Mouse (Mus musculus) MEL (cell line): ENCODE measurements around the gene Irf3. TPM values are rescaled to one million over a fixed set of nuclear protein-coding genes. Genes with fewer than 3 reads are reported as not detected.

Experiments
- DNase-seq: peaks from one replicate; pipeline ENCODE4 v3.0.0; 2011; ENCODE audit warnings: low read depth, low spot score
- H3K27ac ChIP-seq: 2 replicates; pipeline ENCODE4 v1.5.1; 2012; ENCODE audit warnings: low read depth, mild to moderate bottlenecking, control low read depth, low read length, moderate library complexity; ENCODE audit not compliant: control insufficient read depth
- H3K27me3 ChIP-seq, 2 experiments: fragments of 150-350 bp in 1 of 2; sonication (generic) in 1 of 2; 2 replicates each; pipeline ENCODE4 v1.6.1; 2012; ENCODE audit warnings: low read length in 2 of 2, mild to moderate bottlenecking in 2 of 2, improper control_type of control experiment in 1 of 2, moderate library complexity in 1 of 2; ENCODE audit not compliant: insufficient read depth in 2 of 2, control insufficient read depth in 1 of 2
- H3K36me3 ChIP-seq, 2 experiments: 2 replicates each; pipeline ENCODE4 v1.6.1; 2012 to 2014; ENCODE audit warnings: low read length in 2 of 2, improper control_type of control experiment in 1 of 2, inconsistent platforms in 1 of 2, mild to moderate bottlenecking in 1 of 2; ENCODE audit not compliant: insufficient read depth in 2 of 2, control insufficient read depth in 1 of 2
- H3K4me1 ChIP-seq, 2 experiments: fragments of 150-350 bp in 1 of 2; sonication (generic) in 1 of 2; 2 replicates each; pipeline ENCODE4 v1.6.1; 2012; ENCODE audit warnings: low read length in 2 of 2, improper control_type of control experiment in 1 of 2, mild to moderate bottlenecking in 1 of 2; ENCODE audit not compliant: insufficient read depth in 2 of 2, control insufficient read depth in 1 of 2
- H3K4me3 ChIP-seq, 2 experiments: fragments of 150-350 bp in 1 of 2; sonication (generic) in 1 of 2; 2 replicates each; pipeline ENCODE4 v1.5.1; 2012; ENCODE audit warnings: low read depth in 2 of 2, low read length in 2 of 2, mild to moderate bottlenecking in 2 of 2, moderate library complexity in 2 of 2, control low read depth in 1 of 2, improper control_type of control experiment in 1 of 2; ENCODE audit not compliant: control insufficient read depth in 1 of 2, insufficient read depth in 1 of 2
- H3K79me2 ChIP-seq: 2 replicates; pipeline ENCODE4 v1.6.1; 2012; ENCODE audit warnings: mild to moderate bottlenecking, low read length, moderate library complexity; ENCODE audit not compliant: control insufficient read depth, poor library complexity, insufficient read depth
- H3K9ac ChIP-seq: 2 replicates; pipeline ENCODE4 v1.6.1; 2012; ENCODE audit warnings: low read depth, mild to moderate bottlenecking, control low read depth, low read length, moderate library complexity; ENCODE audit not compliant: control insufficient read depth, poor library complexity, severe bottlenecking
- H3K9me3 ChIP-seq: fragments of 150-350 bp; sonication (generic); replicated peaks from 2 replicates; pipeline ENCODE4 v1.6.1; 2012; ENCODE audit warnings: mild to moderate bottlenecking, low read length, improper control_type of control experiment, moderate library complexity; ENCODE audit not compliant: insufficient read depth
- CTCF ChIP-seq, 3 experiments: IDR thresholded peaks in 2 of 3; conservative IDR thresholded peaks in 1 of 3; 2 replicates each; pipeline ENCODE4 v1.5.1; 2011 to 2012; ENCODE audit warnings: low read length in 3 of 3, low read depth in 2 of 3, mild to moderate bottlenecking in 2 of 3, improper control_type of control experiment in 1 of 3, inconsistent platforms in 1 of 3, mixed read lengths in 1 of 3, moderate library complexity in 1 of 3; ENCODE audit not compliant: control insufficient read depth in 1 of 3, insufficient read depth in 1 of 3, poor library complexity in 1 of 3, severe bottlenecking in 1 of 3
- E2F4 ChIP-seq: IDR thresholded peaks from 2 replicates; pipeline ENCODE4 v1.6.1; 2011; ENCODE audit warnings: low read depth, low read length, improper control_type of control experiment, borderline replicate concordance
- ELF1 ChIP-seq: IDR thresholded peaks from 2 replicates; pipeline ENCODE4 v1.6.1; 2014; ENCODE audit warnings: low read depth, mild to moderate bottlenecking, inconsistent platforms, low read length, improper control_type of control experiment, moderate library complexity
- ETS1 ChIP-seq: IDR thresholded peaks from 2 replicates; pipeline ENCODE4 v1.6.1; 2012; ENCODE audit warnings: low read depth, mild to moderate bottlenecking, inconsistent platforms, low read length, improper control_type of control experiment, moderate library complexity
- HCFC1 ChIP-seq: IDR thresholded peaks from 2 replicates; pipeline ENCODE4 v1.6.1; 2012; ENCODE audit warnings: low read depth, mild to moderate bottlenecking, inconsistent platforms, low read length, improper control_type of control experiment, moderate library complexity
- JUND ChIP-seq: IDR thresholded peaks from 2 replicates; pipeline ENCODE4 v1.6.1; 2011; ENCODE audit warnings: low read depth, mild to moderate bottlenecking, improper control_type of control experiment, low read length
- MAFK ChIP-seq: IDR thresholded peaks from 2 replicates; pipeline ENCODE4 v1.6.1; 2011; ENCODE audit warnings: low read depth, mild to moderate bottlenecking, low read length, improper control_type of control experiment, borderline replicate concordance
- MAX ChIP-seq: IDR thresholded peaks from 2 replicates; pipeline ENCODE4 v1.6.1; 2011; ENCODE audit warnings: low read length, improper control_type of control experiment
- MAZ ChIP-seq: IDR thresholded peaks from 2 replicates; pipeline ENCODE4 v1.6.1; 2012; ENCODE audit warnings: low read depth, mild to moderate bottlenecking, inconsistent platforms, low read length, improper control_type of control experiment
- MYC ChIP-seq: IDR thresholded peaks from 2 replicates; pipeline ENCODE4 v1.6.1; 2011; ENCODE audit warnings: low read depth, mild to moderate bottlenecking, low read length, improper control_type of control experiment, moderate library complexity
- NELFE ChIP-seq: IDR thresholded peaks from 2 replicates; pipeline ENCODE4 v1.6.1; 2011; ENCODE audit warnings: low read depth, low read length, improper control_type of control experiment
- NRF1 ChIP-seq: IDR thresholded peaks from 2 replicates; pipeline ENCODE4 v1.6.1; 2014; ENCODE audit warnings: low read depth, mild to moderate bottlenecking, inconsistent platforms, low read length, improper control_type of control experiment, moderate library complexity; ENCODE audit not compliant: poor library complexity, insufficient read depth, severe bottlenecking
- RAD21 ChIP-seq: IDR thresholded peaks from 2 replicates; pipeline ENCODE4 v1.6.1; 2011; ENCODE audit warnings: mild to moderate bottlenecking, low read depth, low read length, improper control_type of control experiment
- SIN3A ChIP-seq: IDR thresholded peaks from 2 replicates; pipeline ENCODE4 v1.6.1; 2012; ENCODE audit warnings: low read length, improper control_type of control experiment, inconsistent platforms
- SMC3 ChIP-seq: IDR thresholded peaks from 2 replicates; pipeline ENCODE4 v1.6.1; 2011; ENCODE audit warnings: low read depth, low read length, improper control_type of control experiment
- TAL1 ChIP-seq: IDR thresholded peaks from 2 replicates; pipeline ENCODE4 v1.6.1; 2012; ENCODE audit warnings: mild to moderate bottlenecking, inconsistent platforms, low read length, moderate library complexity, mixed read lengths
- TCF12 ChIP-seq: IDR thresholded peaks from 2 replicates; pipeline ENCODE4 v1.6.1; 2014; ENCODE audit warnings: low read depth, mild to moderate bottlenecking, inconsistent platforms, low read length, improper control_type of control experiment, moderate library complexity
- UBTF ChIP-seq: IDR thresholded peaks from 2 replicates; pipeline ENCODE4 v1.6.1; 2012; ENCODE audit warnings: low read depth, mild to moderate bottlenecking, inconsistent platforms, low read length, improper control_type of control experiment, moderate library complexity, borderline replicate concordance; ENCODE audit not compliant: insufficient read depth
- USF2 ChIP-seq, 2 experiments: IDR thresholded peaks; 2 replicates each; pipeline ENCODE4 v1.6.1; 2011 to 2012; ENCODE audit warnings: improper control_type of control experiment in 2 of 2, low read length in 2 of 2, borderline replicate concordance in 1 of 2, inconsistent platforms in 1 of 2, low read depth in 1 of 2, mild to moderate bottlenecking in 1 of 2; ENCODE audit not compliant: insufficient read depth in 1 of 2
- ZC3H11A ChIP-seq: IDR thresholded peaks from 2 replicates; pipeline ENCODE4 v1.6.1; 2012; ENCODE audit warnings: low read depth, mild to moderate bottlenecking, inconsistent platforms, low read length, improper control_type of control experiment
- ZKSCAN1 ChIP-seq: IDR thresholded peaks from 2 replicates; pipeline ENCODE4 v1.6.1; 2012; ENCODE audit warnings: low read depth, mild to moderate bottlenecking, inconsistent platforms, low read length, improper control_type of control experiment, moderate library complexity
- ZNF384 ChIP-seq: IDR thresholded peaks from 2 replicates; pipeline ENCODE4 v1.6.1; 2012; ENCODE audit warnings: low read depth, mild to moderate bottlenecking, inconsistent platforms, low read length, improper control_type of control experiment
- polyA plus RNA-seq, 2 experiments: library from polyadenylated mRNA; stranded (reverse) in 1 of 2; unstranded in 1 of 2; fragments of >175 nt in 1 of 2; fragments of >200 nt in 1 of 2; gene quantifications; 2 replicates each; pipeline versions ENCODE4 v1.2.1 to v1.2.4; 2012; ENCODE audit warnings: low replicate concordance in 2 of 2, low read depth in 1 of 2; ENCODE audit not compliant: insufficient read length in 2 of 2, insufficient read depth in 1 of 2, missing spikeins in 1 of 2
- total RNA-seq: library from RNA; depleted of rRNA; stranded (reverse); fragments of 300-350 nt; gene quantifications from 2 replicates; pipeline ENCODE4 v1.2.3, GENCODE M21; 2012

Irf3 gene
- total and polyA plus RNA-seq, 3 experiments = 82.1 to 83.4 TPM; not detected in 1

DNA sequence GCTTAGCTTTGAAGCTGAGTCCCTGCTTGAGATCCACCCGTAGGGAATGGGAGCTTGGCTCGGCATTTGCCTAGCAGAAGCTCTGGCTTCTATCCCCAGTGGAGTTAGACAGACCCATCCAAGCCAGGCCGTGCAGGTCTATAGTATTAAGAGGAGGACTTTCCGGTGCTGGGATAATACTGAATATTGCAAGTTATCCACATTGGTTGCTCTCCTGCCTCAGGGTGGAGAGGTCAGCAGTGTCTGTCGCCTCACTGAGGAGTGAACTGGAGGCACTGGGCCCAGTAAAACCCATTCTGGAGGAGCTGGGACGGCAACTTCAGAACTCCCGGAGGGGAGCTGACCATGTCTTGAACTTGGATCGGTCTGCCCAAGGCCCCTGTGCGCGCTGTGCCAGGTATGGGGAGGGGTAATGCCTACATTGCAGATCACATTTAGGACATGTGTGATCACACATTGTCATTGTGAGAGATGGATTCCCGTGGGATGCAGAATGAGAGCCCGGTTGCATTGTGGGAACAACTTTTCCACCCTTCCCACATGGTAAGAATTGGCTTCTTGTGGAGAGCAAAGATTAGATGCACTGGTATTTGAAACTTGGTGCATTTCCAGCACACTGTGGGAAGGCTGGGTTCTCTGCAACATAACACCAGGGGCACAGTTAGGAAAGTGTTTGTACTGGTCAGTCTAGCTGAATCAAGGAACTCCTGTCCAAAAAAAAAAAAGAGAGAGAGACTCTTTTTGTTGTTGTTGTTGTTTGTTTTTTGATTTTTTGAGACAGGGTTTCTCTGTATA, 43.2 kb upstream of the Irf3 start:
- H3K9me3 ChIP-seq = no peaks in the 10 kb centered on the region
- H3K27me3 ChIP-seq = no peaks in the 10 kb centered on the region
- no peaks in the 10 kb centered on the region; a peak in 1 of 4 replicates for H3K36me3 ChIP-seq
- no peak overlapping the region for H3K4me3 ChIP-seq
- no peak overlapping the region for H3K9ac ChIP-seq
- no peak overlapping the region for H3K27ac ChIP-seq
- TF ChIP-seq ELF1 (no peak), NRF1 (no peak), MAFK (no peak), JUND (no peak), E2F4 (no peak), ZKSCAN1 (no peak), NELFE (no peak), ZNF384 (no peak)
- DNase-seq = no peak
- peaks cover 0 to 4% of the 10 kb centered on the region in 2 experiments; a peak in 1 of 4 replicates for H3K4me1 ChIP-seq
- H3K79me2 ChIP-seq = no peaks in the 10 kb centered on the region

- Histone ChIP-seq H3K27ac (no peak overlapping the region), H3K36me3 (no peaks in the 10 kb centered on the region; a peak in 1 of 4 replicates), H3K4me3 (no peak overlapping the region), H3K4me1 (peaks cover 0 to 4% of the 10 kb centered on the region in 2 experiments; a peak in 1 of 4 replicates), H3K9ac (no peak overlapping the region), H3K27me3 (no peaks in the 10 kb centered on the region), H3K9me3 (no peaks in the 10 kb centered on the region), H3K79me2 (no peaks in the 10 kb centered on the region)
- DNase-seq = peak; percentile 71
- TF ChIP-seq RAD21 = peak; percentile 75
- TF ChIP-seq MAZ = no peak
- TF ChIP-seq TCF12 = no peak
- 0 out of 2 replicates have a peak, but pooled peaks have one; percentile 40 for TF ChIP-seq MYC
- peak; percentile 57 to 83 (median 71) for TF ChIP-seq CTCF (IDR thresholded peaks at IDR 0.05 in 2 of 3, conservative IDR thresholded peaks at IDR 0.05 in 1 of 3; ENCODE audit: control insufficient read depth in 1 of 3, insufficient read depth in 1 of 3, low read depth in 2 of 3, low read length in 3 of 3, poor library complexity in 1 of 3, severe bottlenecking in 1 of 3)
- no peak for TF ChIP-seq NELFE
- TF ChIP-seq MAX = no peak
- no peak for TF ChIP-seq TAL1
- 0 out of 2 replicates have a peak, but pooled peaks have one; percentile 41 for TF ChIP-seq SIN3A
- TF ChIP-seq UBTF = no peak
- TF ChIP-seq USF2 (IDR thresholded peaks at IDR 0.05; ENCODE audit: borderline replicate concordance in 1 of 2, insufficient read depth in 1 of 2, low read depth in 1 of 2, low read length in 2 of 2) = no peak
- TF ChIP-seq E2F4 = no peak
- TF ChIP-seq ETS1 = no peak
- no peak for TF ChIP-seq HCFC1
- TF ChIP-seq ZC3H11A = peak; percentile 65
- peak; percentile 71 for TF ChIP-seq SMC3
Observed at GRCm38 (mm10) chr7:44955628-44956027, 41.8 kb upstream of the Irf3 start.
